Mouse (Mus musculus) olfactory bulb, adult 2 months (tissue): ENCODE data around the gene Apol9b. TPM values are rescaled to one million over a fixed set of nuclear protein-coding genes. Genes with fewer than 3 reads are reported as not detected.

Source experiments
- H3K27ac ChIP-seq: fragments of 200-500 bp; 2 replicates; pipeline ENCODE4 v1.5.1; 2012; ENCODE audit warnings: low read depth, low read length; ENCODE audit not compliant: insufficient read depth
- H3K4me1 ChIP-seq: fragments of 200-500 bp; 2 replicates; pipeline ENCODE4 v1.6.1; 2012; ENCODE audit warnings: low read length; ENCODE audit not compliant: control insufficient read depth, insufficient read depth
- H3K4me3 ChIP-seq: fragments of 200-500 bp; 2 replicates; pipeline ENCODE4 v1.5.1; 2012; ENCODE audit warnings: mild to moderate bottlenecking, low read depth, low read length, moderate library complexity; ENCODE audit not compliant: insufficient read depth
- CTCF ChIP-seq: fragments of 200-500 bp; IDR thresholded peaks from 2 replicates; pipeline ENCODE4 v1.5.1; 2012; ENCODE audit warnings: low read depth, mild to moderate bottlenecking, low read length, moderate library complexity; ENCODE audit not compliant: insufficient read depth
- POLR2A ChIP-seq: fragments of 200-500 bp; IDR thresholded peaks from 2 replicates; pipeline ENCODE4 v1.6.1; 2012; ENCODE audit warnings: mild to moderate bottlenecking, low read depth, low read length, moderate library complexity; ENCODE audit not compliant: insufficient read depth
- WGBS: fragments of 180-500 bp; shearing (Covaris S2); methylation state at CpG from one replicate; pipeline ENCODE4 v1.1.7; 2018; 5-methylcytosine and 5-hydroxymethylcytosine counted together
- polyA plus RNA-seq: library from polyadenylated mRNA; stranded (reverse); fragments of >200 nt; gene quantifications from 2 replicates; pipeline ENCODE4 v1.2.4, GENCODE M21; 2012; ENCODE audit warnings: low replicate concordance; ENCODE audit not compliant: missing spikeins, insufficient read depth, insufficient read length

The Apol9b gene
- polyA plus RNA-seq, 1 experiment, result not detected

DNA sequence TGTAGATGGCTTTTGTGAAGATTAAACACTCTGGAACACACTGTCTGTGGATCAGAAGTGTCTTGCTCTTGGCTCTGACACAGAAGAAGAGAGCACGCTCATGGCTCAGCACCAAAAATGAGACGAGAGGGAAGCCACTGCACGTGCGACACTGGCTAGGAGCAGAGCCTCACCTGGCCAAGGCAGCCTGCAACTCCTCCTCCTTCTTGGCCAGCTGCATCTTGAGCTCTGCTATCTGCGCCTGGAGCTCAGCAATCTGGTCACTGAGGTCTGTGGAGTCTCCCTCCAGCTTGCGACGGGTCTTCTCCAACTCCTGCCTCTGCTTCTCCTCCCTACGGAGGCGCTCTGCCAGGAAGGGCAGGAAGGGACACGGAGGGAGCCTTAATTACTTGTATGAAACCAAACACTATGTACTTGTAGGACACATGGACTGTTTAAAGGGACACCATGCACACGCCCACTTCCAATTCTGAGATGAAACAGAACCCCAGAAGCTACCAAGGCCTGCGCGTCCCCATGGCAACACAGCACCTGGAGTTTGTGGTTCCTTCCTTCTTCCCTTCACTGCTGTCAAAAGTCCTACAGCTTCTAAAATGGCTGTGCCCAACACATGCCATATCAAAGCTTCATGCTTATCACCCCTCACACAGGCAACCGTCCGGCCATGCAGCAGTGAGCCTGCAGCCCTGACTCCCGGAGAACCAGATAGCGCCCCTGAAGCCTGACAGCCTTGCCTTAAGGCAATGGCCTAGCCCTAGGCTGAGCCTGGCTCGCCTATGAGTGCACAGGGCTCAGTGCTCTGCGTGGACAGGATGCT is 44.5 kb downstream of the Apol9b start:
- 82% methylated on average over 19 of the region's 19 CpGs for WGBS

DNA sequence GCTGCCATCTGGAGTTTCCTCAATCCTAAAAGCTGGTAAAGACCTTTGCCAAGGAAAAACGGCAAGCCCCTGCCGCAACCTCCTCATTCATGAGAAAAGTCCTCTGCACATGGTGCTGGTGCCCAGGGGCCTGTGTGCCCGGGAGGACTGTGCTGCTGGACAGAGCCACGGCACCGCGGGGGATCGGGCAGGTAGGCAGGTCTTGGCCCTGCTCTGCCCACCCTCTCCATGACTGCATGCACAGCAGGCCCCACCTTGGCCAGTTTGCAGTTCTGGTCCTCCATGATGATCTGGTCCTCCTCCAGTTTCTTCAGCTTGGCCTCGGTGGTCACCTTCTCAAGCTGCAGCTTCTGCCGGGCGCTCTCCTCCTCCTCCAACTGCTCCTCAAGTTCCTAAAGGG is 45.5 kb downstream of the Apol9b start:
- Histone ChIP-seq H3K27ac (no peak overlapping the region), H3K4me1 (no peaks in the 10 kb centered on the region), H3K4me3 (no peak overlapping the region)
- no peak for TF ChIP-seq CTCF
- TF ChIP-seq POLR2A, result no peak
- WGBS, result 96% methylated on average over 10 of the region's 10 CpGs

More for the DNA sequence above, 44.5 kb downstream of the Apol9b start:
- H3K4me3 ChIP-seq, result no peak overlapping the region
- H3K4me1 ChIP-seq, result no peaks in the 10 kb centered on the region
- H3K27ac ChIP-seq, result no peak overlapping the region
- TF ChIP-seq CTCF, result no peak
- TF ChIP-seq POLR2A, result no peak

GRCm38 (mm10) chr15:77775186-77775963 is 46.5 kb downstream of the Apol9b start:
- Histone ChIP-seq H3K4me3 (no peak overlapping the region), H3K27ac (no peak overlapping the region), H3K4me1 (no peaks in the 10 kb centered on the region)
- WGBS, result 67% methylated on average over 20 of the region's 20 CpGs
- peak; percentile 98 for TF ChIP-seq CTCF
- TF ChIP-seq POLR2A, result no peak

- Histone ChIP-seq H3K4me1 (peaks cover 34% of the 10 kb centered on the region), H3K27ac (no peak overlapping the region), H3K4me3 (no peak overlapping the region)
- 80% methylated on average over 11 of the region's 11 CpGs for WGBS
- TF ChIP-seq CTCF, result 0 out of 2 replicates have a peak, but pooled peaks have one; percentile 28
- no peak for TF ChIP-seq POLR2A
Measured at GRCm38 (mm10) chr15:77782449-77783014, 53.7 kb downstream of the Apol9b start.

DNA sequence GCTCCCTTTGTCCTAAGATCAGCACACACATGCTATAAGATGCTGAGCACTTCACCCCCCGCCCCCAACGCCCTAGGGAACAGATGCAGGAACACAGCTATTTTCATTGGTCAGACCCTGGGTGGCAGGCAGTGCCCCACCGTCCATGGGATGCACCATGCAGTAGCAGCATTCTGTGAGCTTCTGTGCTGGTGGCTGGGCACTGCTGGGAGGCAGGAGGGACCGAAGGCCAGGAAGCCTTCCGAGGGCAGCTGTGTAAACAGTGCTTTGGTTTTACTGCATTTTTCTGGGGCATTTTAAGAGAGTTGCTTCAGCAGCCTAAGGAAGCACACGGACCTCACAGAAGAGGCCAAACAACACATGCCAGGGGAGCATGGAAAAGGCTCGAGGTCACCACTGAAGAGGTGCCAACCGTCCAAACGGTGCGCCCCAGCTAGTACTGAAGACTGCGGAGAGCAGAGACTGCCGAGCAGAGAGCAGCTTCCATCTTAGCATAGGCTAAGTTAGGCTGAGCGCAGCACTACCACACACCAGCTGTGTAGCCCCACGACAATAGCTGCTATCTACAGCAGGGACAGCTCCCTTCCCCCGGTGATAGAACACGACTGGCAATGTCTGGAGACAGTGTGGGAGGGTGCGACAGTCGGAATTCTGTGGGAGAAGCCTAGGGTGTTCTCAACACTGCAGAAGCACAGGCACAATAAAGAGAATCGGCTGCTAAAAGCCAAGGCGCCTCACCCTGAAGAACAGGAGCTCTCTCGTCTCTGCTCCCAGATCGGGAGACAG is 55.4 kb downstream of the Apol9b start:
- TF ChIP-seq CTCF (no peak), POLR2A (no peak)
- no peak overlapping the region for H3K4me3 ChIP-seq
- peak overlapping the region; percentile 91 for H3K27ac ChIP-seq
- 49% methylated on average over 22 of the region's 22 CpGs for WGBS
- peaks cover 41% of the 10 kb centered on the region for H3K4me1 ChIP-seq

- Histone ChIP-seq H3K4me1 (peaks cover 50% of the 10 kb centered on the region), H3K4me3 (no peak overlapping the region), H3K27ac (no peak overlapping the region)
- 57% methylated on average over 1 of the region's 1 CpGs for WGBS
- TF ChIP-seq POLR2A, result no peak
- no peak for TF ChIP-seq CTCF
Measured at GRCm38 (mm10) chr15:77785807-77786206, 57.0 kb downstream of the Apol9b start.

Other genes starting within 250 kb of the Apol9b start
- gene Apol11a, start 220.8 kb upstream of the Apol9b start, polyA plus RNA-seq, result not detected in 2 replicates
- gene Apol7c, start 195.7 kb upstream of the Apol9b start, polyA plus RNA-seq, result not detected in 2 replicates
- gene 1700025B11Rik, start 167.1 kb upstream of the Apol9b start, polyA plus RNA-seq, result not detected in 2 replicates
- gene Apol10b, start 132.9 kb upstream of the Apol9b start, polyA plus RNA-seq, result not detected in 2 replicates
- not detected in 2 replicates for gene Gm36245, start 129.8 kb upstream of the Apol9b start, polyA plus RNA-seq
- gene Apol11b, start 85.8 kb upstream of the Apol9b start, polyA plus RNA-seq, result not detected in 2 replicates
- not detected in 2 replicates for gene Apol7e, start 30.2 kb upstream of the Apol9b start, polyA plus RNA-seq
- not detected in 2 replicates for gene Apol8, start 28.0 kb downstream of the Apol9b start, polyA plus RNA-seq
- 307 and 350 TPM in 2 replicates for gene Myh9, start 113.1 kb downstream of the Apol9b start, polyA plus RNA-seq
- not detected in 2 replicates for gene Txn2, start 200.0 kb downstream of the Apol9b start, polyA plus RNA-seq
- not detected in 2 replicates for gene Foxred2, start 227.7 kb downstream of the Apol9b start, polyA plus RNA-seq
- not detected in 2 replicates for gene Eif3d, start 241.8 kb downstream of the Apol9b start, polyA plus RNA-seq